Mouse (Mus musculus) limb, embryonic 13.5 days (tissue): Measurements from ENCODE around the gene Cnfn. TPM values are rescaled to one million over a fixed set of nuclear protein-coding genes. Genes with fewer than 3 reads are reported as not detected.

Experiments used
- ATAC-seq: fragments of 200-750 bp; cut with Nextera tagmentation; 2 replicates; pipeline ENCODE4 v1.8.0; 2017; ENCODE audit warnings: low read depth, moderate number of reproducible peaks, moderate TSS enrichment; ENCODE audit not compliant: low FRiP score
- H3K27ac ChIP-seq: fragments of 300-500 bp; sonication (generic); 2 replicates; pipeline ENCODE4 v1.5.1; 2015; ENCODE audit warnings: inconsistent platforms, mild to moderate bottlenecking, moderate library complexity
- H3K27me3 ChIP-seq: fragments of 300-500 bp; sonication (generic); 2 replicates; pipeline ENCODE4 v1.6.1; 2015; ENCODE audit warnings: mild to moderate bottlenecking, inconsistent platforms
- H3K36me3 ChIP-seq: fragments of 300-500 bp; sonication (generic); 2 replicates; pipeline ENCODE4 v1.6.1; 2015; ENCODE audit warnings: inconsistent platforms, mild to moderate bottlenecking, moderate library complexity
- H3K4me1 ChIP-seq: fragments of 300-500 bp; sonication (generic); 2 replicates; pipeline ENCODE4 v1.6.1; 2015; ENCODE audit warnings: inconsistent platforms
- H3K4me2 ChIP-seq: fragments of 300-500 bp; sonication (generic); replicated peaks from 2 replicates; pipeline ENCODE4 v1.6.1; 2015; ENCODE audit warnings: inconsistent platforms, mild to moderate bottlenecking, moderate library complexity
- H3K4me3 ChIP-seq: fragments of 300-500 bp; sonication (generic); 2 replicates; pipeline ENCODE4 v1.5.1; 2015; ENCODE audit warnings: moderate library complexity, mild to moderate bottlenecking, inconsistent platforms
- H3K9ac ChIP-seq: fragments of 300-500 bp; sonication (generic); 2 replicates; pipeline ENCODE4 v1.6.1; 2015; ENCODE audit warnings: mild to moderate bottlenecking, inconsistent platforms
- H3K9me3 ChIP-seq: fragments of 300-500 bp; sonication (generic); 2 replicates; pipeline ENCODE4 v1.6.1; 2016; ENCODE audit warnings: inconsistent platforms
- WGBS: fragments of 180-500 bp; shearing (Covaris S2); methylation state at CpG from one replicate; pipeline ENCODE4 v1.1.7; 2015; 5-methylcytosine and 5-hydroxymethylcytosine counted together
- polyA plus RNA-seq: library from polyadenylated mRNA; unstranded; fragments of >200 nt; fragmentation: Nextera tagmentation; extraction: Ambion mirVana; gene quantifications from 2 replicates; pipeline ENCODE4 v1.2.1, GENCODE M21; 2015

Gene Cnfn
- polyA plus RNA-seq, 1 experiment from 2014 or later: 0.92 TPM

DNA sequence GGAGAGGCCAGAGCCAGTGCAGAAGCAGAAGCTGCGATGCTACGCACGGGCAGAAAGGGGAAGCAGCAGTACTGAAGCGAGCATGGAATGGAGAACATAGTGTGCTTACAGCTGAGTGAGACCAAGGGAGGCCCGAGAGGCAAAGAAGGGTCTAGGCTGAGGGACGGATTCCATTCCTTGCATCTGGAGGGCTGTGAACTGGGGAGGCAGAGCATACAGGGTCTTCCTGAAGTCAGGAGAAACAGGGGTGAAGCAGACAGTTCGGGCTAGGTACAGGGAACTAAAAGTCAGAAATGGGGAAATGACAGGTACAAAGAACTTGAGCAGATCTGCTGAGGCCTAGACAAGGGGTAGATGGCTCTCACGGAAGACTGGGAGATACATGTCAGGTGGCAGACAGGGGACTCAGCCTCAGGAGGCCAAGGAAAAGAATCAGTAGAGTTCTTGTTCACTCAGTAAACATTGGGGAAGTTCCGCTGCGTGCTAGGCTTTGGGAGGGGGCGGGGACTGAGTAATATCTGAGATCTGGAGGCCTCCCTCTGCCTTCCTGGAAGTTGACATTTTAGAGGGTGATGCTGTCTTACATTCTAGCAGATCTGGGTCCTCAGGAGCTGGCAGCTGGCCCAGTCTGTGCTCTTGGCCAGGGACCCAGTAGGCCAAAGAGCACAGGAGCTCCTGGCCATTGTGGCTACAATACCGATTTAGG, 16.5 kb upstream of the Cnfn start:
- H3K36me3 ChIP-seq: peaks cover 65% of the 10 kb centered on the region
- H3K27me3 ChIP-seq: no peaks in the 10 kb centered on the region
- H3K9me3 ChIP-seq: no peaks in the 10 kb centered on the region
- H3K9ac ChIP-seq: no peak overlapping the region
- H3K4me1 ChIP-seq: peaks cover 20% of the 10 kb centered on the region
- H3K27ac ChIP-seq: no peak overlapping the region
- ATAC-seq: no peak
- 88% methylated on average over 12 of the region's 12 CpGs for WGBS
- no peak overlapping the region for H3K4me3 ChIP-seq
- H3K4me2 ChIP-seq: no peak overlapping the region

DNA sequence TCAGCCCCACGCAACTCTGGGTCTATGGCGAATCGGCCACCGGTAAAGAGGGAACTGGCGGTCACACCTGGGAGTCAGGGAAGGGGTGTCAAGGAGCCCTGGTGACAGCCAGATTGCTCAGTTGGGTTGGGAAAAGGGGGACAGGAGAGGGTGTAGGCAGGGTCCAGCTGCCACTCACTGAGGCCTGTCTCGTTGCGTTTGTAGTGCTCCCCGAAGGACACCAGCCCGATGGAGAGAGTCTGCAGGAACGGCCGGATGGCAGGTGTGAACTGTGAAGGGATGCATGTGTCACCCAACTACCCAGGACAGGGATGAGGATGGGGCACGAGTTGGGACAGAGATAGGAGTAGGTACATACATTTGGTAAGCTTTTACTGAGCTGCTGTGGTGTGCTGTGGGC, 15.7 kb upstream of the Cnfn start:
- Histone ChIP-seq H3K9me3 (no peaks in the 10 kb centered on the region), H3K36me3 (peaks cover 65% of the 10 kb centered on the region), H3K4me3 (no peak overlapping the region), H3K27ac (no peak overlapping the region), H3K4me2 (no peak overlapping the region), H3K27me3 (no peaks in the 10 kb centered on the region), H3K4me1 (peaks cover 20% of the 10 kb centered on the region), H3K9ac (no peak overlapping the region)
- 90% methylated on average over 12 of the region's 12 CpGs for WGBS
- no peak for ATAC-seq

DNA sequence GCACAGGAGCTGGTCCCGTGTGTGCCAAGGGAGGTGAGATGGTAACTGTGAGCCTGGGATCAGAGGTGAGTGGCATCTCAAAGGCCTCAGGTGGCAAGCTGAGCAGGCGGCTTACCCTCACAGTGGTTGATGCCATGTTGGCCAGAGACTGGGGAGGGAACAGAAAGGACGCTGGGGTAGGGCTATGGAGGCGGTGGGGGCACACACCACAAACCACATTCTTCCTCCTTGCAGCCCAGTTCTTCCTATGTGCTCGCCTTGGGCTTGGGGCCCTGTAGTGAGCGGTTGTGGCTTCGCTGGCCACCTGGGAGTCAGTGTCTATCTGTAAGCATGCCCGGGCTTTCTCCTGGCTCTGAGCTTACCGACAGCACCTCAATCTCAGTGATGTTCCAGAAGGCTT, 15.3 kb upstream of the Cnfn start:
- no peak overlapping the region for H3K9ac ChIP-seq
- whole genome bisulfite sequencing: 82% methylated on average over 9 of the region's 9 CpGs
- no peak overlapping the region for H3K4me3 ChIP-seq
- ATAC-seq: no peak
- peaks cover 20% of the 10 kb centered on the region for H3K4me1 ChIP-seq
- no peak overlapping the region for H3K27ac ChIP-seq
- H3K4me2 ChIP-seq: no peak overlapping the region
- H3K27me3 ChIP-seq: no peaks in the 10 kb centered on the region
- H3K36me3 ChIP-seq: peaks cover 65% of the 10 kb centered on the region
- H3K9me3 ChIP-seq: no peaks in the 10 kb centered on the region

DNA sequence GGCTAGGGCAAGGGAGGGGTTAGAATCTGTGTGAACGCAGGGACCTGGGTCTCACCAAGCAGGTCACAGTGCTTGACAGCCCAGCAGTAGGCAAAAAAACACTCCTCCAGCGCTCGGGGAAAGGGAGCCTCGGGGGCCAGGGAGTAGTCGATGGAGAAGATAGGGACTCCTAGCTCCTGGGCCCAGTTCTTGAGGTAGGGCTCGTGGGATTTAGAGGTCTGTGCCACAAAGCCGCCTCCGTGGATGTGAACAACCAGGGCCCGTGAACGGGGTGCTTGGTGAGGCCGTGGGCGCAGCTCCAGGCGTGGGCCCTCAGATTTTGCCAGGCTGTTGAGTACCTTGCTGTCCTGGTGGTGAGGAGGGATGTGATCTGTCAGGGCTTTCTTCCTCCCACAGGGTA, 14.8 kb upstream of the Cnfn start:
- Histone ChIP-seq H3K4me3 (no peak overlapping the region), H3K9ac (no peak overlapping the region), H3K36me3 (peaks cover 65% of the 10 kb centered on the region), H3K9me3 (no peaks in the 10 kb centered on the region), H3K4me1 (peaks cover 24% of the 10 kb centered on the region), H3K27ac (no peak overlapping the region), H3K4me2 (no peak overlapping the region), H3K27me3 (no peaks in the 10 kb centered on the region)
- ATAC-seq: no peak
- WGBS: 89% methylated on average over 13 of the region's 13 CpGs

- Histone ChIP-seq H3K27me3 (no peaks in the 10 kb centered on the region), H3K4me1 (peaks cover 28% of the 10 kb centered on the region), H3K4me2 (no peak overlapping the region), H3K9me3 (no peaks in the 10 kb centered on the region), H3K4me3 (no peak overlapping the region), H3K36me3 (peaks cover 65% of the 10 kb centered on the region), H3K9ac (no peak overlapping the region), H3K27ac (no peak overlapping the region)
- 84% methylated on average over 4 of the region's 4 CpGs for WGBS
- ATAC-seq: no peak
These were observed 14.4 kb upstream of the Cnfn start for GRCm38 (mm10) chr7:25383891-25384290.

- H3K27ac ChIP-seq: no peak overlapping the region
- H3K9me3 ChIP-seq: no peaks in the 10 kb centered on the region
- no peak overlapping the region for H3K9ac ChIP-seq
- peaks cover 60% of the 10 kb centered on the region for H3K36me3 ChIP-seq
- H3K4me1 ChIP-seq: peaks cover 28% of the 10 kb centered on the region
- H3K27me3 ChIP-seq: no peaks in the 10 kb centered on the region
- H3K4me3 ChIP-seq: no peak overlapping the region
- WGBS: 91% methylated on average over 7 of the region's 7 CpGs
- H3K4me2 ChIP-seq: no peak overlapping the region
- ATAC-seq: no peak
These were observed 13.9 kb upstream of the Cnfn start for GRCm38 (mm10) chr7:25383385-25383784.

- no peak overlapping the region for H3K27ac ChIP-seq
- H3K9ac ChIP-seq: no peak overlapping the region
- no peak overlapping the region for H3K4me2 ChIP-seq
- H3K27me3 ChIP-seq: no peaks in the 10 kb centered on the region
- H3K36me3 ChIP-seq: peaks cover 52% of the 10 kb centered on the region
- ATAC-seq: no peak
- H3K9me3 ChIP-seq: no peaks in the 10 kb centered on the region
- peaks cover 28% of the 10 kb centered on the region for H3K4me1 ChIP-seq
- no peak overlapping the region for H3K4me3 ChIP-seq
These were observed 13.0 kb upstream of the Cnfn start for GRCm38 (mm10) chr7:25382541-25382940.

- 0 out of 2 replicates have a peak overlapping the region, but pooled peaks have one; percentile 31 for H3K9ac ChIP-seq
- WGBS: 44% methylated on average over 3 of the region's 3 CpGs
- no peak overlapping the region for H3K4me2 ChIP-seq
- peaks cover 37% of the 10 kb centered on the region for H3K4me1 ChIP-seq
- peaks cover 40% of the 10 kb centered on the region for H3K36me3 ChIP-seq
- no peak overlapping the region for H3K4me3 ChIP-seq
- no peaks in the 10 kb centered on the region for H3K27me3 ChIP-seq
- ATAC-seq: 0 out of 2 replicates have a peak, but pooled peaks have one; percentile 1
- no peak overlapping the region for H3K27ac ChIP-seq
- H3K9me3 ChIP-seq: no peaks in the 10 kb centered on the region
These were observed 11.8 kb upstream of the Cnfn start for GRCm38 (mm10) chr7:25381284-25381680.

DNA sequence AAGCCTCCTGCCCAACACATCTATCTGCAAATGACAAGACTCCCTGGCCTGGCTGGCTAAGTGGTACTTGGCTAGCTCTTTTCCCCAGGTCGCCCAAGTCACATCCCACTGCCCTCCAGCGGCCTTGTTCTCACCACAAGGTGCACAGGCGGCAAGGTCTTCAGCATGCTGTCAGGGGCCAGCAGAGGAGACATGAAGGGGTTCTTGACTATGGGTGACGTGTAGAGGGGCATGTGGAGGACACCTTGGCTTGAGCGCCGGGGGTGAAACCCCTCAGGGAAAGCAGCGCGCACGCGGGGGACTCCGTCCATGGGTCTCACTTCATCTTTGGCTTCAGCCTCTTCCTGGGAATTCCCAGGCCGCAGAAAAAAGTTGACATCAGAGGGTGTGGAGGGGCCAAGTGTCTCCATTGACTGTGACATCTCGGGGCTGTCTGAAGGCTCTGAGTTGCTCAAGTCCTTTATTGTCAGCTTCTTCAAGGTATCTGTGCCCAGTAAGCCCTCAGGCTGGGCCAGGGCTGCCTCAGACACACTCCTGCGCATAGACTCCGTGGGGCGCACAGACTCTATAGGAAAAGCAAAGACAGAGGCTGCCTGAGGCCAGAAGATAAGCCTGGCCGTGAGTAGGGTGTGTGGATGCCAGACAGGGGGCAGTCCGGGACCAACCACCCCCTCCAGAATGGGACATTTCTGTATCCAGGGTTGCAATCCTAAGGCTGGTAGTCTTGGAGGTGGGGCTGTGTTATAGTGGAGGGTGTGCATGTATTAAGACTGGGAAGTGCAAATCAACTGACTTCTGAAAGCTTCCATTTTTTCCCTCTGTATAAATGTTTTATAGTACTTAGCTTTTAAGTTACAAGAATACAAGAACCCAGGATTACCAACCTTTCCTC, 11.1 kb upstream of the Cnfn start:
- peaks cover 32% of the 10 kb centered on the region for H3K4me1 ChIP-seq
- 68% methylated on average over 18 of the region's 18 CpGs for WGBS
- no peak for ATAC-seq

GRCm38 (mm10) chr7:25379551-25380351, 10.2 kb upstream of the Cnfn start:
- Histone ChIP-seq H3K4me1 (peaks cover 32% of the 10 kb centered on the region), H3K4me3 (peak overlapping the region; percentile 45), H3K36me3 (peaks cover 25% of the 10 kb centered on the region), H3K9me3 (no peaks in the 10 kb centered on the region), H3K9ac (peak overlapping the region; percentile 60), H3K4me2 (peak overlapping the region; percentile 80), H3K27ac (peak overlapping the region; percentile 58; the same call in 1 of the 2 replicates), H3K27me3 (peaks cover 2% of the 10 kb centered on the region; the same call in 1 of the 2 replicates)
- peak; percentile 77 for ATAC-seq
- under 1% methylated on average over 41 of the region's 42 CpGs for WGBS

More for the DNA sequence above, 11.1 kb upstream of the Cnfn start:
- H3K27me3 ChIP-seq: peaks cover 2% of the 10 kb centered on the region; the same call in 1 of the 2 replicates
- H3K27ac ChIP-seq: no peak overlapping the region
- peak overlapping the region; percentile 45; the same call in 1 of the 2 replicates for H3K4me3 ChIP-seq
- peaks cover 34% of the 10 kb centered on the region for H3K36me3 ChIP-seq
- H3K9ac ChIP-seq: no peak overlapping the region; the same call in 1 of the 2 replicates
- peak overlapping the region; percentile 80 for H3K4me2 ChIP-seq
- H3K9me3 ChIP-seq: no peaks in the 10 kb centered on the region

GRCm38 (mm10) chr7:25378181-25379100, 8.9 kb upstream of the Cnfn start:
- peaks cover 2% of the 10 kb centered on the region; the same call in 1 of the 2 replicates for H3K27me3 ChIP-seq
- H3K9me3 ChIP-seq: no peaks in the 10 kb centered on the region
- no peak overlapping the region for H3K9ac ChIP-seq
- no peak overlapping the region for H3K4me2 ChIP-seq
- peaks cover 12% of the 10 kb centered on the region for H3K36me3 ChIP-seq
- H3K4me3 ChIP-seq: no peak overlapping the region
- peaks cover 37% of the 10 kb centered on the region for H3K4me1 ChIP-seq
- no peak overlapping the region for H3K27ac ChIP-seq
- no peak for ATAC-seq
- 81% methylated on average over 13 of the region's 13 CpGs for WGBS
